Mouse (Mus musculus) kidney, postnatal 0 days (tissue): ENCODE results near the gene Eif2s2. TPM values are rescaled to one million over a fixed set of nuclear protein-coding genes. Genes with fewer than 3 reads are reported as not detected.
A peak's percentile ranks its signal among the peaks of the same experiment; 100 is the strongest.
"Not testable (repeated sequence)": the region's sequence is repeated elsewhere in the genome, so short reads cannot be mapped to it uniquely, and the experiment has no call there.

Experiments used
- ATAC-seq: fragments of 200-750 bp; cut with Nextera tagmentation; replicated peaks from 2 replicates; pipeline ENCODE4 v1.8.0; 2017; ENCODE audit warnings: low read depth, moderate number of reproducible peaks, moderate TSS enrichment, moderate library complexity; ENCODE audit not compliant: low FRiP score
- DNase-seq: peaks from one replicate; pipeline ENCODE4 v3.0.0-alpha.2; 2016; ENCODE audit warnings: low spot score
- H3K27ac ChIP-seq: fragments of 300-500 bp; sonication (generic); 2 replicates; pipeline ENCODE4 v1.5.1; 2014; ENCODE audit warnings: mild to moderate bottlenecking
- H3K27me3 ChIP-seq: fragments of 300-500 bp; sonication (generic); 2 replicates; pipeline ENCODE4 v1.6.1; 2014; ENCODE audit warnings: low read length, mixed read lengths; ENCODE audit not compliant: insufficient read depth
- H3K36me3 ChIP-seq: fragments of 300-500 bp; sonication (generic); 2 replicates; pipeline ENCODE4 v1.6.1; 2014; ENCODE audit warnings: low read length, mixed read lengths; ENCODE audit not compliant: insufficient read depth
- H3K4me1 ChIP-seq: fragments of 300-500 bp; sonication (generic); replicated peaks from 2 replicates; pipeline ENCODE4 v1.6.1; 2014; ENCODE audit warnings: antibody characterized with exemption, low read length, mixed read lengths; ENCODE audit not compliant: insufficient read depth
- H3K4me2 ChIP-seq: fragments of 300-500 bp; sonication (generic); 2 replicates; pipeline ENCODE4 v1.6.1; 2014; ENCODE audit warnings: mild to moderate bottlenecking, low read length, moderate library complexity, mixed read lengths
- H3K4me3 ChIP-seq: fragments of 300-500 bp; sonication (generic); replicated peaks from 2 replicates; pipeline ENCODE4 v1.5.1; 2014; ENCODE audit warnings: low read depth, low read length
- H3K9ac ChIP-seq: fragments of 300-500 bp; sonication (generic); 2 replicates; pipeline ENCODE4 v1.6.1; 2014; ENCODE audit warnings: low read depth, low read length
- H3K9me3 ChIP-seq: fragments of 300-500 bp; sonication (generic); replicated peaks from 2 replicates; pipeline ENCODE4 v1.6.1; 2016; ENCODE audit warnings: low read length, inconsistent platforms, mixed read lengths
- CTCF ChIP-seq: IDR thresholded peaks from 2 replicates; pipeline ENCODE4 v1.5.1; 2016; ENCODE audit warnings: antibody characterized with exemption, low read depth, mild to moderate bottlenecking, moderate library complexity
- WGBS: fragments of 180-500 bp; shearing (Covaris S2); extraction: QIAGEN DNeasy Blood & Tissue Kit; methylation state at CpG from one replicate; pipeline ENCODE4 v1.1.7; 2014; 5-methylcytosine and 5-hydroxymethylcytosine counted together
- polyA plus RNA-seq: library from polyadenylated mRNA; unstranded; fragments of >200 nt; fragmentation: Nextera tagmentation; extraction: Ambion mirVana; gene quantifications from 2 replicates; pipeline ENCODE4 v1.2.1, GENCODE M21; 2015

The Eif2s2 gene
- polyA plus RNA-seq, 1 experiment from 2014 or later: 109 TPM

DNA sequence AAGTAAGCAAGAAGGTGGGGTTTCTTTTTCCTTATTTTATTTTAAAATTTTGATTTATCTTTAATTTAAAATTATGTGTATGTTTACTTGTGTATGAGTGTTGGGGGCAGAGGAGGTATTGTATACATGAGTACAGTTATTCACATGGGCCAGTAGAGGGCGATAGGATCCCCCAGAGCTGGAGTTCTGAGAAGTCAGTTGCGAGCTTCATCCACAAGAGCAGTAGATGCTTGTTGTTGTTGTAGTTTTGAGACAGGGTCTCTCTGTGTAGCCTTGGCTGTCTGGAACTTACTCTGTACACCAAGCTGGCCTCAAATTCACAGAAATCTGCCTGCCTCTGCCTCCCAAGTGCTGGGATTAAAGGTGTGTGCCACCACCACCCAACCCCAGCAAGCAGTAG lies 23.8 kb upstream of the Eif2s2 start:
- no peaks in the 10 kb centered on the region for H3K27me3 ChIP-seq
- no peak overlapping the region for H3K9ac ChIP-seq
- no peaks in the 10 kb centered on the region for H3K4me1 ChIP-seq
- no peaks in the 10 kb centered on the region for H3K9me3 ChIP-seq
- H3K4me3 ChIP-seq: no peak overlapping the region
- peak; percentile 74 for DNase-seq
- no peak for ATAC-seq
- TF ChIP-seq CTCF: peak; percentile 68
- WGBS: 17% methylated on average over 2 of the region's 2 CpGs
- H3K36me3 ChIP-seq: no peaks in the 10 kb centered on the region
- H3K4me2 ChIP-seq: no peak overlapping the region
- no peak overlapping the region for H3K27ac ChIP-seq

DNA sequence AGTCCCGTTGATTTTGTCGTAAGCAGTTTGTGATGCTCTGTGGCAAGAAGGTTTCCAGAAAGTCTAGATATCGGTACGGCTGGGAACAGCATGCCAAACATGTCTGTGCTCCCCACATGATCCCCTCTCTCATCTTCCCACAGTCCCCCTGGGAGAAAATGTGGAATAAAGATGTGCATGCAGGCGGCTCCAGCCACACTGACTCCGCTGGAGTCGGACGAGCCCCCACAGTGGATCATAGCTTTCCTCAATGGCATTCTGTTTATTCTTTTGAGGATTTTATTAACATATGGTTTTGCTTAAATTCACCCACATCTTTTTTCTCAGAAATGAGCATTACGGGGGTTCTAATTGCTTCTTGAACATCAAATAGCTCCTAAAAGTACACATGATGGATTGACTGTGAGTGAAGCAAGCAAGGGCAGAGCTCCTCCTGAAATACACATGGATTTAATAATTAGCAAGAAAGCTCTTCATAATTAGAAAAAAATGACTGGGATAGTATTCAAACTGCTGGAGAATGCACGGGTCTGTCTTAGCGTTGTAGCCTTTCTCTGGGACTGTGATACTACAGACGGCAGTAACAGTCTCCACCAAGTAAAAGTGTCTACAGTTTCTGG lies 23.3 kb upstream of the Eif2s2 start:
- Histone ChIP-seq H3K9me3 (no peaks in the 10 kb centered on the region), H3K9ac (no peak overlapping the region), H3K27me3 (no peaks in the 10 kb centered on the region), H3K4me2 (no peak overlapping the region), H3K36me3 (no peaks in the 10 kb centered on the region), H3K4me1 (no peaks in the 10 kb centered on the region), H3K4me3 (no peak overlapping the region), H3K27ac (no peak overlapping the region)
- ATAC-seq (no peak), DNase-seq (no peak)
- WGBS: 74% methylated on average over 12 of the region's 12 CpGs
- TF ChIP-seq CTCF: no peak

DNA sequence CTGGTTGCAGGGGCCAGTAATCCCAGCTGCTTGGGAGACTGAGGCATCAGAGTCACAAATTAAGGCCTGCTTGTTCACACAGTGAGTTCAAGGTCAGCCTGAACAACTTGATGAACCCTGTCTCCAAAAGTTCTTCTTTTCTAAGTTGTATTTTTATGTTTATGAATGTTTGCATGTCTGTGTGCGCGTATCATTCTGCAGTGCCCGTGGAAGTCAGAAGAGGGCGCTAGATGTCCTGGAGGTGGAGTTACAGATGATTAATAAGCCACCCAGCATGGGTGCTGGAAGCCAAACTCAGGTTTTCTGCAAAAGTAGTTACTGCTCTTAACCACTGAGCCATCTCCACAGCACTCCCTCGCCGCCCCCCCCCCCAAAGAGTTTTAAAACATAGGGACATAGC lies 17.1 kb upstream of the Eif2s2 start:
- no peaks in the 10 kb centered on the region for H3K9me3 ChIP-seq
- H3K4me1 ChIP-seq: no peaks in the 10 kb centered on the region
- TF ChIP-seq CTCF: peak; percentile 11; the same call in 1 of the 2 replicates
- H3K36me3 ChIP-seq: no peaks in the 10 kb centered on the region
- no peak for ATAC-seq
- 77% methylated on average over 6 of the region's 6 CpGs for WGBS
- no peak for DNase-seq
- no peak overlapping the region for H3K27ac ChIP-seq
- H3K27me3 ChIP-seq: no peaks in the 10 kb centered on the region
- no peak overlapping the region for H3K4me2 ChIP-seq
- H3K4me3 ChIP-seq: no peak overlapping the region
- no peak overlapping the region for H3K9ac ChIP-seq

DNA sequence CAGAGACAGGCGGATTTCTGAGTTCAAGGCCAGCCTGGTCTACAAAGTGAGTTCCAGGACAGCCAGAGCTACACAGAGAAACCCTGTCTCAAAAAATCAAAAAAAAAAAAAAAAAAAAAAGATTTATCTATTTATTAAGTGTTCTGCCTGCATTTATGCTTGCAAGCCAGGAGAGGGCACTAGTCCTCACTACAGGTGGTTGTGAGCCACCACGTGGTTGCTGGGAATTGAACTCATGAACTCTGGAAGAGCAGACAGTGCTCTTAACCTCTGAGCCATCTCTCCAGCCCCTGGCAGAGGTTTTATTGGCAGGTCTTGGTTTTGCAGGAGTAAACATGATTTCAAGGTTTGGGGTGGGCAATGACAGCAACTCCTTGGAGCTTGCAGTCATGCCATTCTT lies 15.5 kb upstream of the Eif2s2 start:
- not testable (repeated sequence) for H3K9me3 ChIP-seq, H3K9ac ChIP-seq, H3K4me1 ChIP-seq, H3K4me3 ChIP-seq, H3K27ac ChIP-seq, H3K36me3 ChIP-seq, H3K4me2 ChIP-seq, H3K27me3 ChIP-seq, DNase-seq, ATAC-seq
- WGBS: 54% methylated on average over 2 of the region's 2 CpGs
- TF ChIP-seq CTCF: peak; percentile 32

DNA sequence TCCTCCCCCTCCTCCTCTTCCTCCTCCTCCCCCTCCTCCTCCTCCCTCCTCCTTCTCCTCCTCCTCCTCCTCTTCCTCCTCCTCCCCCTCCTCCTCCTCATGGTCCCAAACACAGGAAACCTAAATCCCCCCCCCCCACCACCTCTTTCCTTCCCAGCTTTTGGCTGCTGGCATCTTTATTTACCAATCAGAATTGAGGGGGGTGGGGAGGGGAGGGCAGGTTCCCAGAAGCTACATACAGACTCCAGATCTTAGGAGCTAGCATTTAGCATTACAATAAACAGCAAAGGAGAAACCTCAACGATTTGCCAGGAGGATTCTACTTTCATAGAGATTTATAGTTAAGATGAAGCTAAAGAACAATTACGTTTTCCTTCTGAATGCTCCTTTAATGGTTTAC lies 13.1 kb upstream of the Eif2s2 start:
- Histone ChIP-seq H3K9me3 (no peaks in the 10 kb centered on the region), H3K4me2 (no peak overlapping the region), H3K9ac (no peak overlapping the region), H3K27me3 (no peaks in the 10 kb centered on the region), H3K27ac (no peak overlapping the region), H3K36me3 (no peaks in the 10 kb centered on the region), H3K4me1 (no peaks in the 10 kb centered on the region), H3K4me3 (no peak overlapping the region)
- ATAC-seq (no peak), DNase-seq (no peak)
- no peak for TF ChIP-seq CTCF
- 48% methylated on average over 2 of the region's 2 CpGs for WGBS

DNA sequence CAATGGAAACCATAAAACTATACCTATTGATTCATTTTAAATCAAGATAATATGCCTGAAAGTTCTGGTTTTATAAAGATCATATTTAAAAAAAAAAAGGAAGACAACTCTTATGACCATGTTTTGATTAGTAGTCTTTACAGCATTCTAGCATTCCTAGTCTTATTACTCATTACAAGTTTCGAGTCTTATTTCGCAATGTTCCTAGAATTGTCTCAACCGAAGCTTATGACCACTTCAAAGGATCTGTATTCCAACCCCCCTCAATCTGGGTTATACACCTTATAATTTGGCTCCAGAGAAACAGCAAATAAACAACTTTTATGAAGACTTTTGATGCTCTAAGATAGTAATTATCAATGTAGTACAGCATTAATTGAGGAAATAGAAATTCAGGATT lies 9.4 kb upstream of the Eif2s2 start:
- no peak for TF ChIP-seq CTCF
- Histone ChIP-seq H3K4me1 (no peaks in the 10 kb centered on the region), H3K27me3 (no peaks in the 10 kb centered on the region), H3K9me3 (no peaks in the 10 kb centered on the region), H3K27ac (no peak overlapping the region), H3K36me3 (no peaks in the 10 kb centered on the region), H3K4me2 (no peak overlapping the region), H3K4me3 (no peak overlapping the region), H3K9ac (no peak overlapping the region)
- ATAC-seq (no peak), DNase-seq (no peak)
- WGBS: 76% methylated on average over 3 of the region's 3 CpGs

DNA sequence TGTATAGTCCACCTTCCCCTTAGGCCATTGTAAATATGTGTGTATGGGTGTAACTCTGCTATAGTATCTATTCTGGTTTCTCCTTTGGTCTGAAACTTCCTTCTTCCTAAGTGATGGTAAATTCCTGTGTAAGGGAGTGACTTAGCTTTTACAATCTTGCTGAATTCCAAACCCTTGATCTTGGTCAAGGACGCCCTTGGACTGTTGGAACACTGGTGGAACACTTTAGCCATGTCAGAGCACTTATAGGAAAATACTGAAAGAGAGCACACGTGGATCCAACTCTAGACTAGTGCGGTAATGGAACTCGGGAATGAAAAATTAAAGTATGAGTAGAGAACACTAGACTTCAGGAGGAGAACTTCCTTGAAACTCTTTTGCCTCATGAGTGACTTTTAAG lies 6.7 kb upstream of the Eif2s2 start:
- not testable (repeated sequence) for H3K9me3 ChIP-seq, H3K36me3 ChIP-seq, DNase-seq, H3K4me2 ChIP-seq, H3K4me3 ChIP-seq, H3K27me3 ChIP-seq, H3K9ac ChIP-seq, H3K4me1 ChIP-seq, ATAC-seq, H3K27ac ChIP-seq
- 85% methylated on average over 4 of the region's 4 CpGs for WGBS

DNA sequence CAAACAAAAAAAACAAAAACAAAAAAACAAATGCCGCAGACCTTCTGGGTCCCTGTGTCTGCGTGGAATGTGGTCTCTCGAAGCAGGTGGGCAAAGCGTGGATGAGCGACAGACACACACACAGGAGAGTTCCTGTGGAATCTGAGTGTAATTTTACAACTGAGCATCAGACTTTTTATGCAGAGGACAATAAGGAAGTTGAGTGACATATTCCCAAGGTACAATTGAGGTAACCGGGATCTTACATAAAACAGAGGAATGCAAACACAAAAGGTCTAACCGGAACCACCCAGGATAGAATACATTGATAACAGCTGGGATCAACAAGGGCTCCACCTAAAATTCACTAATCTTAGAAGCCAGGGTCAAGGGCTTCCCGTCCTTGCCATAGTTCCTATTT lies 6.3 kb upstream of the Eif2s2 start:
- H3K27ac ChIP-seq, H3K4me1 ChIP-seq, H3K9ac ChIP-seq, ATAC-seq, H3K27me3 ChIP-seq, H3K4me3 ChIP-seq, H3K36me3 ChIP-seq, H3K9me3 ChIP-seq, DNase-seq, H3K4me2 ChIP-seq: not testable (repeated sequence)
- 85% methylated on average over 8 of the region's 8 CpGs for WGBS
